Mouse (Mus musculus) embryonic facial prominence, embryonic 13.5 days (tissue): Measurements from ENCODE around the gene Reg2. TPM values are rescaled to one million over a fixed set of nuclear protein-coding genes. Genes with fewer than 3 reads are reported as not detected.
"Not testable (repeated sequence)": the region's sequence is repeated elsewhere in the genome, so short reads cannot be mapped to it uniquely, and the experiment has no call there.

Experiments
- ATAC-seq: fragments of 200-750 bp; cut with Nextera tagmentation; 2 replicates; pipeline ENCODE4 v1.8.0; 2017; ENCODE audit warnings: low read depth; ENCODE audit not compliant: insufficient number of reproducible peaks, insufficient read depth, low FRiP score, low TSS enrichment
- H3K27ac ChIP-seq: fragments of 300-500 bp; sonication (generic); 2 replicates; pipeline ENCODE4 v1.5.1; 2015; ENCODE audit warnings: moderate library complexity, mild to moderate bottlenecking, inconsistent platforms
- H3K27me3 ChIP-seq: fragments of 300-500 bp; sonication (generic); 2 replicates; pipeline ENCODE4 v1.6.1; 2015; ENCODE audit warnings: mild to moderate bottlenecking, inconsistent platforms
- H3K36me3 ChIP-seq: fragments of 300-500 bp; sonication (generic); 2 replicates; pipeline ENCODE4 v1.6.1; 2015; ENCODE audit warnings: mild to moderate bottlenecking, inconsistent platforms
- H3K4me1 ChIP-seq: fragments of 300-500 bp; sonication (generic); 2 replicates; pipeline ENCODE4 v1.6.1; 2015; ENCODE audit warnings: inconsistent platforms
- H3K4me2 ChIP-seq: fragments of 300-500 bp; sonication (generic); 2 replicates; pipeline ENCODE4 v1.6.1; 2015; ENCODE audit warnings: moderate library complexity, mild to moderate bottlenecking, inconsistent platforms
- H3K4me3 ChIP-seq: fragments of 300-500 bp; sonication (generic); 2 replicates; pipeline ENCODE4 v1.5.1; 2015; ENCODE audit warnings: mild to moderate bottlenecking, inconsistent platforms
- H3K9ac ChIP-seq: fragments of 300-500 bp; sonication (generic); 2 replicates; pipeline ENCODE4 v1.6.1; 2015; ENCODE audit warnings: mild to moderate bottlenecking, inconsistent platforms
- H3K9me3 ChIP-seq: fragments of 300-500 bp; sonication (generic); 2 replicates; pipeline ENCODE4 v1.6.1; 2016; ENCODE audit warnings: inconsistent platforms
- WGBS: fragments of 180-500 bp; shearing (Covaris S2); methylation state at CpG from one replicate; pipeline ENCODE4 v1.1.7; 2015; ENCODE audit warnings: mixed read lengths; 5-methylcytosine and 5-hydroxymethylcytosine counted together
- polyA plus RNA-seq: library from polyadenylated mRNA; unstranded; fragments of >200 nt; fragmentation: Nextera tagmentation; extraction: Ambion mirVana; gene quantifications from 2 replicates; pipeline ENCODE4 v1.2.1, GENCODE M21; 2015

Gene Reg2
- not detected in 2 replicates for polyA plus RNA-seq

GRCm38 (mm10) chr6:78395323-78395722 is at the start of gene Reg2:
Gene Reg2, plus strand, starts transcription at chr6:78395623.
- 96% methylated on average over 4 of the region's 17 CpGs for WGBS
- H3K4me1 ChIP-seq, H3K27ac ChIP-seq, H3K9ac ChIP-seq, ATAC-seq, H3K4me3 ChIP-seq, H3K4me2 ChIP-seq, H3K9me3 ChIP-seq, H3K27me3 ChIP-seq, H3K36me3 ChIP-seq: not testable (repeated sequence)

- no peak overlapping the region for H3K27ac ChIP-seq
- no peaks in the 10 kb centered on the region for H3K4me1 ChIP-seq
- no peak overlapping the region for H3K9ac ChIP-seq
- no peak overlapping the region for H3K4me3 ChIP-seq
- no peaks in the 10 kb centered on the region for H3K36me3 ChIP-seq
- 57% methylated on average over 2 of the region's 2 CpGs for WGBS
- H3K4me2 ChIP-seq, result no peak overlapping the region
- ATAC-seq, result no peak
- H3K27me3 ChIP-seq, result no peaks in the 10 kb centered on the region
- H3K9me3 ChIP-seq, result no peaks in the 10 kb centered on the region
These were observed 33.4 kb upstream of the Reg2 start for GRCm38 (mm10) chr6:78361971-78362563.

GRCm38 (mm10) chr6:78370357-78370756 is 25.1 kb upstream of the Reg2 start, which contains the start of gene Reg3b:
Gene Reg3b, plus strand, starts transcription at chr6:78370657.
- no peak within 1 kb of the TSS for H3K4me3 ChIP-seq

GRCm38 (mm10) chr6:78378765-78379164 is 16.7 kb upstream of the Reg2 start, which contains the start of gene Reg3d:
Gene Reg3d, minus strand, starts transcription at chr6:78378865.
- Histone ChIP-seq H3K9me3 (no peaks in the 10 kb centered on the region), H3K4me1 (no peaks in the 10 kb centered on the region), H3K4me2 (no peak within 1 kb of the TSS), H3K36me3 (no peaks in the 10 kb centered on the region), H3K4me3 (no peak within 1 kb of the TSS), H3K27ac (no peak within 1 kb of the TSS), H3K27me3 (no peaks in the 10 kb centered on the region), H3K9ac (no peak within 1 kb of the TSS)
- no peak for ATAC-seq
- 72% methylated on average over 2 of the region's 2 CpGs for WGBS

More at GRCm38 (mm10) chr6:78370357-78370756, 25.1 kb upstream of the Reg2 start, which contains the start of gene Reg3b:
- no peak within 1 kb of the TSS for H3K4me2 ChIP-seq
- no peaks in the 10 kb centered on the region for H3K4me1 ChIP-seq
- H3K27ac ChIP-seq, result no peak within 1 kb of the TSS
- no peak for ATAC-seq
- H3K27me3 ChIP-seq, result no peaks in the 10 kb centered on the region
- no peaks in the 10 kb centered on the region for H3K36me3 ChIP-seq
- H3K9me3 ChIP-seq, result no peaks in the 10 kb centered on the region
- H3K9ac ChIP-seq, result no peak within 1 kb of the TSS
- 91% methylated on average over 2 of the region's 2 CpGs for WGBS

DNA sequence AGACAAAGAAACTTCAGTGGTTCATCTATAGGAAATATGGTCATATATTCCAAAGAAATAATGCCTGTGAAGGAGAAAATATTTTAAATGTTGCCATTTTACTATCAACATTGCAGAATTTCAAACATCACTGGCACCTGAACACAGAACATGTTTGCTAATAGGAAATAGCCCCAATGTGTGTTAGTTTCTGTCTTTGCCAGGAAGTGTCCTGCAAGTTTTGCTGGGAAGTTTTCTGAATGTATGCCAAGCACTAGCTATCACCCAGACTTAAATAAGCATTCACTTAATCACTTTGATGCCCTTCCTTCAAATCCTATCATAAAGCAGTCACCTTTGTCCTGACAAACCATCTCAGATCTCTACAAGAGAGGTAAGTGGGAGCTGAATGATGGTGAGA is 15.0 kb upstream of the Reg2 start, which contains the start of gene Reg3a:
Gene Reg3a (plus strand): TSS at position 301 of the 400 bp plus-strand sequence.
- no peaks in the 10 kb centered on the region for H3K36me3 ChIP-seq
- H3K4me1 ChIP-seq, result no peaks in the 10 kb centered on the region
- H3K4me3 ChIP-seq, result no peak within 1 kb of the TSS
- no peak within 1 kb of the TSS for H3K27ac ChIP-seq
- H3K4me2 ChIP-seq, result no peak within 1 kb of the TSS
- ATAC-seq, result no peak
- no peaks in the 10 kb centered on the region for H3K9me3 ChIP-seq
- no peaks in the 10 kb centered on the region for H3K27me3 ChIP-seq
- H3K9ac ChIP-seq, result no peak within 1 kb of the TSS

DNA sequence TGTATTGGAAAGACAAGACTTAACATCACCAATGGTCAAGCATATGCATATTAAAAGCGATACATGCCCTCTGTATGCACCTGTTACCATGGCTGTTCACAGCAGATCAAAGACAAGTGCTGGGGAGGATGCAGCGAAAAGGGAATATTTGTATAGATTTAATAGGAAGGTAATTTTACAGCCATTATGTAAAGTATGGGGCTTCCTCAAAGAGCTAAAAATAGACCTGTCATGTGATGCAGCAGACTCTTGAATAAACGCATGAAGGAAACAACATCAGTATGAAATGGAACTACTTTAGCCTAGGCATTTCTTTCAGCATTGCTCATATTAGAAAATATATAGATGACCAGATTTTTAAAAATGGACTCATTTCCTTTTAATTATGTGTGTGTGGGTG is 9.8 kb upstream of the Reg2 start:
- no peak overlapping the region for H3K9ac ChIP-seq
- 79% methylated on average over 3 of the region's 3 CpGs for WGBS

DNA sequence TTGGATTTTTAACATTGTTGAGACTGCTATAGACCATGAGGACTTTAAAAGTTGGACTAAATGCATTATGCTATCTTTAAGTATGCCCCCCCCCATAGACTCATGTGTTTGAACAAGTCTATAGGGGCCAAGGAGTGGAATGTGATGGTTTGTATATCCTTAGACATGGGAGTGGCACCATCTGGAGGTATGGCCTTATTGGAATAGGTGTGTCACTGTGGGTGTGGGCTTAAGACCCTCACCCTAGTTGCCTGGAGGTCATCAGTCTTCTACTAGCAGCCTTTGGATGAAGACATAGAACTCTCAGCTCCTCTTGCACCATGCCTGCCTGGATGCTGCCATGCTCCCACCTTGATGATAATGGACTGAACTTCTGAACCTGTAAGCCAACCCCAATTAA is 27.0 kb downstream of the Reg2 start, which contains the start of gene Reg1:
Gene Reg1 (plus strand): TSS at position 301 of the 400 bp plus-strand sequence.
- not testable (repeated sequence) for H3K9me3 ChIP-seq, H3K27me3 ChIP-seq, H3K4me3 ChIP-seq, H3K4me1 ChIP-seq, H3K36me3 ChIP-seq, H3K27ac ChIP-seq, H3K4me2 ChIP-seq, H3K9ac ChIP-seq, ATAC-seq

More for the DNA sequence above, 9.8 kb upstream of the Reg2 start:
- Histone ChIP-seq H3K27ac (no peak overlapping the region), H3K36me3 (no peaks in the 10 kb centered on the region), H3K4me1 (no peaks in the 10 kb centered on the region), H3K27me3 (no peaks in the 10 kb centered on the region), H3K4me2 (no peak overlapping the region), H3K4me3 (no peak overlapping the region), H3K9me3 (no peaks in the 10 kb centered on the region)
- no peak for ATAC-seq

- Histone ChIP-seq H3K9me3 (no peaks in the 10 kb centered on the region), H3K4me3 (no peak overlapping the region), H3K27me3 (no peaks in the 10 kb centered on the region), H3K4me2 (no peak overlapping the region), H3K27ac (no peak overlapping the region), H3K9ac (no peak overlapping the region), H3K4me1 (no peaks in the 10 kb centered on the region), H3K36me3 (no peaks in the 10 kb centered on the region)
- no peak for ATAC-seq
- WGBS, result 92% methylated on average over 3 of the region's 3 CpGs
These were observed 30.1 kb downstream of the Reg2 start for GRCm38 (mm10) chr6:78425497-78425896.

DNA sequence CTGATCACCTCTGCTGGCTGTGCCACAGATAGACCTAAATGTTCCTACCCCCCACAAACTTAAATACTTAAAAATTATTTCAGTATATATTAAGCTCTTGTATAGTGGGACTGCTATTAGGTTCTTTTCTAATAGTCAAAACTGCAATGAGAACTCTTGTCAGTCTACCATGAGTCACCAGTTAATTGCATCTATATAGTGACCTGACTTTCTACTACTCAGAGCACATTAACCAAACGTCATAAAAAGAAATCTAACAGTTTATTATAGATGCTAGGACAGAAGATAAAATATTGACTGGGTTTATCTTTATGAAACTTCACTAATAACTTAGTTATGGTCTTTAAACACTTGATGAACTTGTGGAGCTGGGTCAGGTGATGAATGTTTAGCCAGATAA is 51.8 kb downstream of the Reg2 start:
- Histone ChIP-seq H3K9ac (no peak overlapping the region), H3K27ac (no peak overlapping the region), H3K9me3 (no peaks in the 10 kb centered on the region), H3K4me3 (no peak overlapping the region), H3K36me3 (no peaks in the 10 kb centered on the region), H3K4me2 (no peak overlapping the region), H3K27me3 (no peaks in the 10 kb centered on the region), H3K4me1 (no peaks in the 10 kb centered on the region)
- WGBS, result 58% methylated on average over 1 of the region's 1 CpGs
- ATAC-seq, result no peak

DNA sequence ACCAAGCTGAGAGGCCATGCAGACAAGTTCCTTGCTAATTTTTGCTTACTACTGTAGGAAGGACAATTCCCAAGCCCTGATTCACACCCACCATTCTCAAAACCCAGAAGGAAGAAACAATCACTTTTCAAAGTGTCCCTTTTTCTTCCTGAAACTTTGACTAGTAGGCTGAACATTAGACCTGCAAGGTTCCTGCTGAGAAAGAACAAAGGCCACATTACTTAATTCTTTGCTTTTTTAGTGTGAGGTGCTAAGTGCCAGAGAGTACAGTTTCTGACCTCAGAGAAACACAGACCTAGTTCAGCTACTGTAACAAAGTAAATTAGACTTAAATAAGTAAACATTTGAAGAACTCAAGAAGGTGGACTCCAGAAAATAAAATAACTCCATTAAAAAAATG is 53.0 kb downstream of the Reg2 start:
- Histone ChIP-seq H3K4me1 (no peaks in the 10 kb centered on the region), H3K36me3 (no peaks in the 10 kb centered on the region), H3K4me2 (no peak overlapping the region), H3K27ac (no peak overlapping the region), H3K9me3 (no peaks in the 10 kb centered on the region), H3K9ac (no peak overlapping the region), H3K4me3 (no peak overlapping the region), H3K27me3 (no peaks in the 10 kb centered on the region)
- no peak for ATAC-seq

DNA sequence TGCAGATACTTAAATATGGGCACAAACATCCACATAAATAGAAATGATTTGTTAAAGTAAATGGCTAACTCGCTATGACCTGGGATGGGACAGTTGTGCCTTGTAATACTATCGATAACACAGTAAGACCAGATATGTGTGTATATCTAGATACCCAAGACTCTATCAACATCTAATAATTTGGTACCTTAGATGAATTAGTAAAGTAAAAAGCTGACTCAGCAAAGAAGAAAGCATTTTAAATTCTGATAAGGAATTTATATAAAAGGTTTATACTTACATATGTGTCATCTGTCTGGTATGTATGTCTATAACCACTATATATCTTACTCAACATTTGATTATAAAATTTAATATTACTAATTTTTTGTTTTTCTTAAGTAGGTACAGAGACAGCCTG is 57.4 kb downstream of the Reg2 start:
- Histone ChIP-seq H3K27me3 (no peaks in the 10 kb centered on the region), H3K4me3 (no peak overlapping the region), H3K9me3 (no peaks in the 10 kb centered on the region), H3K4me1 (no peaks in the 10 kb centered on the region), H3K4me2 (no peak overlapping the region), H3K36me3 (no peaks in the 10 kb centered on the region), H3K9ac (no peak overlapping the region), H3K27ac (no peak overlapping the region)
- ATAC-seq, result no peak
- 93% methylated on average over 2 of the region's 2 CpGs for WGBS
